Mouse (Mus musculus) lung, adult 2 months (tissue): ENCODE data around the gene Trim80. TPM values are rescaled to one million over a fixed set of nuclear protein-coding genes. Genes with fewer than 3 reads are reported as not detected.
"Not testable (repeated sequence)": the region's sequence is repeated elsewhere in the genome, so short reads cannot be mapped to it uniquely, and the experiment has no call there.

Experiments used
- DNase-seq: peaks from one replicate; pipeline ENCODE4 v3.0.0; 2022
- H3K4me1 ChIP-seq: fragments of 200-500 bp; 2 replicates; pipeline ENCODE4 v1.6.1; 2011; ENCODE audit warnings: low read length; ENCODE audit not compliant: control insufficient read depth, insufficient read depth
- H3K4me3 ChIP-seq: fragments of 200-500 bp; replicated peaks from 2 replicates; pipeline ENCODE3; 2011; ENCODE audit warnings: low read depth, mild to moderate bottlenecking, control low read depth, low read length; ENCODE audit errors: extremely low read depth
- CTCF ChIP-seq: fragments of 200-500 bp; IDR thresholded peaks from 2 replicates; pipeline ENCODE4 v1.5.1; 2011; ENCODE audit warnings: mild to moderate bottlenecking, low read length, control low read depth; ENCODE audit not compliant: insufficient read depth
- POLR2A ChIP-seq: fragments of 200-500 bp; IDR thresholded peaks from 2 replicates; pipeline ENCODE4 v1.6.1; 2011; ENCODE audit warnings: low read depth, mild to moderate bottlenecking, control low read depth, low read length, borderline replicate concordance; ENCODE audit errors: extremely low read depth
- WGBS: fragments of 180-500 bp; shearing (Covaris S2); methylation state at CpG from one replicate; pipeline ENCODE4 v1.1.7; 2018; 5-methylcytosine and 5-hydroxymethylcytosine counted together
- polyA plus RNA-seq: library from polyadenylated mRNA; depleted of rRNA; stranded (reverse); fragments of >200 nt; gene quantifications from 2 replicates; pipeline ENCODE4 v1.2.3, GENCODE M21; 2012

Trim80 gene
- polyA plus RNA-seq, 1 experiment, result 0.13 TPM

DNA sequence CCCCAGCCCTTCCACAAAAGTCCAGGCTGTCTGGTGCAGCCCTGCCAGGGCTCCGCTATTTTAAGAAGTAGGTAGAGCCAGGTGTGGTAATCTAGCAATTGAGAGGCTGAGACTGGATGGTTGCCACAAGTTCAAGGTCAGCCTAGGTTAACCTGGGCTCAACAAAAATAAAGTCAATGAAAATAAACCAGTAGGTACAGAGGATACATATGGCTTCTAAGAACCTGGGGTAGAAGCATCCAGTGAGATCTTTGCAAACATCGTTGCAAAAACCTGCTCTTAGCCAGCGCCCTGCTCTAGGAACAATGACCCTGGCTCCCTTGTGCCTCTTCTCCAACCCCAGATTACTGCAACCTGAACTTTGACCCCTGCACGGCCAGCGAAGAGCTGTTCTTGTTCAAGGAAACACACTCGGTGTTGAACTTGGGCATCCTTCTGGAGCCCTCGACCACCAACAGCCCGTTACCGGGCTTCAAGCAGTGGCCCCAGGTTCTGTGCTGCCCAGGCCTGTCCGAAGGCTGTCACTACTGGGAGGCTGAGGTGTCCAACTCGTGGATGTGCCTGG, 7.1 kb downstream of the Trim80 start:
- Histone ChIP-seq H3K4me3 (no peak overlapping the region), H3K4me1 (no peaks in the 10 kb centered on the region)
- TF ChIP-seq POLR2A, result no peak
- no peak for TF ChIP-seq CTCF
- DNase-seq, result no peak
- WGBS, result 80% methylated on average over 11 of the region's 11 CpGs

DNA sequence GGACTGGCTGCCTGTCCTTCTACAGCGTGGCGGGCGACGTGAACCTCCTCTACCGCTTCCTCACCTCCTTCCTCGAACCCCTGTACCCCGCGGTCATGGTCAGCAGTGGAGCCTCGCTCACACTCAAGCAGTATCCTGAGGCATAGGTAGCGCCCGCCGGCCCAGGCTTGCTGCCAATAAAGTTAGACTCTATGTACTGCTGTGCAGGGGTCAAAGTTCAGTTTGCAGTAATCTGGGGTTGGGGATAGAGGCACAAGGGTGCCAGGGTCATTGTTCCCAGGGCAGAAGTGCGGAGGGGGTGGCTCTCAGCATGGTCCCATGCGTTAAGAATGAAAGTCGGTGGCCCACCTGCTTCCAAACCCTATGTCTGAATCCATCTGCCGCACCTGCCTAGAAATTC, 7.7 kb downstream of the Trim80 start:
- DNase-seq, result no peak
- 90% methylated on average over 16 of the region's 16 CpGs for WGBS
- Histone ChIP-seq H3K4me1 (no peaks in the 10 kb centered on the region), H3K4me3 (no peak overlapping the region)
- TF ChIP-seq POLR2A, result no peak
- no peak for TF ChIP-seq CTCF

DNA sequence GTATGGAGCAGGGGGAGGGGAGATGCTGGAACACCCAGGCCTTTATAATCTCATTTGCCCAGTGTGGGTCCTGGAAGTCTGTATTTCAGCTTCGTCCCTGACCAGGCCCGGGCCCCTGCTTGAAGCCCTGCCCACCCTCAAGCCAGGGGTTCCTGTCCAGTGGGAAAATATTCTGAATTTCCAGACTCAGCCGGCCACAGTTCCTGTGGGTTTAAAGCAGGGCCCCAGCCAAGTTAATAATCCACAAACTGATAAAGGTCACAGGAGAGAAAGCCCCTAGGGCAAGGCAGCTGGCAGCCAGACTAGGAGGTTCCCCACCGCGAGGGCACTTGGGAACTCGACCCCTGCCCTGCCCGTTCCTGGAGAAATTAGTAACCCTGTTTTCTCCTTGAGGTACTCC, 8.7 kb downstream of the Trim80 start:
- Histone ChIP-seq H3K4me3 (no peak overlapping the region), H3K4me1 (no peaks in the 10 kb centered on the region)
- WGBS, result 74% methylated on average over 7 of the region's 7 CpGs
- no peak for DNase-seq
- no peak for TF ChIP-seq CTCF
- TF ChIP-seq POLR2A, result no peak

GRCm38 (mm10) chr11:115450176-115450575, 9.8 kb downstream of the Trim80 start:
- WGBS, result 80% methylated on average over 7 of the region's 7 CpGs
- TF ChIP-seq POLR2A, result no peak
- no peak for TF ChIP-seq CTCF
- Histone ChIP-seq H3K4me1 (no peaks in the 10 kb centered on the region), H3K4me3 (no peak overlapping the region)
- DNase-seq, result no peak

GRCm38 (mm10) chr11:115451781-115452241, 11.5 kb downstream of the Trim80 start:
- 73% methylated on average over 8 of the region's 8 CpGs for WGBS
- no peak overlapping the region for H3K4me3 ChIP-seq
- TF ChIP-seq POLR2A (no peak), CTCF (no peak)
- no peak for DNase-seq
- H3K4me1 ChIP-seq, result no peaks in the 10 kb centered on the region

- Histone ChIP-seq H3K4me1 (no peaks in the 10 kb centered on the region), H3K4me3 (no peak overlapping the region)
- WGBS, result 80% methylated on average over 7 of the region's 7 CpGs
- no peak for TF ChIP-seq POLR2A
- TF ChIP-seq CTCF, result no peak
- no peak for DNase-seq
These were observed 12.0 kb downstream of the Trim80 start for GRCm38 (mm10) chr11:115452281-115452860.

GRCm38 (mm10) chr11:115453306-115453705, 13.0 kb downstream of the Trim80 start:
- 69% methylated on average over 4 of the region's 4 CpGs for WGBS
- H3K4me3 ChIP-seq, result no peak overlapping the region
- H3K4me1 ChIP-seq, result no peaks in the 10 kb centered on the region
- no peak for DNase-seq
- no peak for TF ChIP-seq POLR2A
- TF ChIP-seq CTCF, result no peak

GRCm38 (mm10) chr11:115454822-115455221, 14.5 kb downstream of the Trim80 start:
- H3K4me3 ChIP-seq, H3K4me1 ChIP-seq, DNase-seq: not testable (repeated sequence)
- WGBS, result 88% methylated on average over 6 of the region's 6 CpGs

- Histone ChIP-seq H3K4me1 (no peaks in the 10 kb centered on the region), H3K4me3 (no peak overlapping the region)
- TF ChIP-seq CTCF (no peak), POLR2A (no peak)
- DNase-seq, result no peak
- WGBS, result 91% methylated on average over 15 of the region's 15 CpGs
These were observed 15.3 kb downstream of the Trim80 start for GRCm38 (mm10) chr11:115455619-115456018.

- 91% methylated on average over 5 of the region's 5 CpGs for WGBS
- Histone ChIP-seq H3K4me3 (no peak overlapping the region), H3K4me1 (no peaks in the 10 kb centered on the region)
- no peak for DNase-seq
- TF ChIP-seq CTCF (no peak), POLR2A (no peak)
These were observed 15.8 kb downstream of the Trim80 start for GRCm38 (mm10) chr11:115456182-115456581.
